Mouse (Mus musculus): ENCODE results near the gene Gjc3. TPM values are rescaled to one million over a fixed set of nuclear protein-coding genes. Genes with fewer than 3 reads are reported as not detected.

Gene Gjc3
- 2.6 and 3.8 TPM in 2 replicates for total RNA-seq (2014; rRNA removed)
- 1.3 and 1.5 TPM in 2 replicates for polyA plus RNA-seq (2015; fragmentation: Nextera tagmentation; extraction: Ambion mirVana)

GRCm38 (mm10) chr5:137962945-137963344 lies at the start of gene Gjc3:
Gjc3 (minus strand) TSS chr5:137963098.
- Histone ChIP-seq H3K4me2 (ENCODE audit: low read depth, low read length, poor library complexity, severe bottlenecking) (no peak within 1 kb of the TSS), H3K9me3 (ENCODE audit: low read length) (no peaks in the 10 kb centered on the region), H3K27me3 (ENCODE audit: insufficient read depth, low read length) (no peaks in the 10 kb centered on the region), H3K9ac (replicated peaks; ENCODE audit: low read length, poor library complexity, severe bottlenecking) (no peak within 1 kb of the TSS), H3K36me3 (ENCODE audit: insufficient read depth, low read length) (no peaks in the 10 kb centered on the region), H3K4me3 (ENCODE audit: low read depth, low read length) (no peak within 1 kb of the TSS), H3K27ac (ENCODE audit: low read depth, low read length) (no peak within 1 kb of the TSS), H3K4me1 (ENCODE audit: insufficient read depth, low read length) (no peaks in the 10 kb centered on the region)
- ATAC-seq (ENCODE audit: low FRiP score) (no peak), DNase-seq (ENCODE audit: low spot score) (peak; percentile 30)
- 67% methylated on average over 8 of the region's 8 CpGs for WGBS
- TF ChIP-seq CTCF (IDR thresholded peaks at IDR 0.05) = no peak

- no peak for TF ChIP-seq CTCF (IDR thresholded peaks at IDR 0.05)
- H3K4me3 ChIP-seq (ENCODE audit: low read depth, low read length) = no peak overlapping the region
Observed at GRCm38 (mm10) chr5:138012382-138012781, 49.5 kb upstream of the Gjc3 start.

GRCm38 (mm10) chr5:138009437-138009836 lies 46.5 kb upstream of the Gjc3 start:
- H3K4me3 ChIP-seq (ENCODE audit: low read depth, low read length) = no peak overlapping the region
- no peak overlapping the region for H3K27ac ChIP-seq (ENCODE audit: low read depth, low read length)
- no peak overlapping the region for H3K4me2 ChIP-seq (ENCODE audit: low read depth, low read length, poor library complexity, severe bottlenecking)
- H3K9me3 ChIP-seq (ENCODE audit: low read length) = no peaks in the 10 kb centered on the region
- H3K36me3 ChIP-seq (ENCODE audit: insufficient read depth, low read length) = no peaks in the 10 kb centered on the region
- no peaks in the 10 kb centered on the region for H3K27me3 ChIP-seq (ENCODE audit: insufficient read depth, low read length)
- no peak overlapping the region for H3K9ac ChIP-seq (replicated peaks; ENCODE audit: low read length, poor library complexity, severe bottlenecking)
- DNase-seq (ENCODE audit: low spot score) (no peak), ATAC-seq (ENCODE audit: low FRiP score) (no peak)
- 91% methylated on average over 5 of the region's 5 CpGs for WGBS
- no peaks in the 10 kb centered on the region for H3K4me1 ChIP-seq (ENCODE audit: insufficient read depth, low read length)
- TF ChIP-seq CTCF (IDR thresholded peaks at IDR 0.05) = no peak

More at GRCm38 (mm10) chr5:138012382-138012781, 49.5 kb upstream of the Gjc3 start:
- no peaks in the 10 kb centered on the region for H3K27me3 ChIP-seq (ENCODE audit: insufficient read depth, low read length)
- ATAC-seq (ENCODE audit: low FRiP score) = no peak
- H3K27ac ChIP-seq (ENCODE audit: low read depth, low read length) = no peak overlapping the region
- no peaks in the 10 kb centered on the region for H3K4me1 ChIP-seq (ENCODE audit: insufficient read depth, low read length)
- no peak overlapping the region for H3K4me2 ChIP-seq (ENCODE audit: low read depth, low read length, poor library complexity, severe bottlenecking)
- H3K9me3 ChIP-seq (ENCODE audit: low read length) = no peaks in the 10 kb centered on the region
- WGBS = 93% methylated on average over 5 of the region's 5 CpGs
- no peak overlapping the region for H3K9ac ChIP-seq (replicated peaks; ENCODE audit: low read length, poor library complexity, severe bottlenecking)
- DNase-seq (ENCODE audit: low spot score) = no peak
- no peaks in the 10 kb centered on the region for H3K36me3 ChIP-seq (ENCODE audit: insufficient read depth, low read length)

GRCm38 (mm10) chr5:137986351-137986750 lies 23.5 kb upstream of the Gjc3 start:
- H3K4me1 ChIP-seq (ENCODE audit: insufficient read depth, low read length) = no peaks in the 10 kb centered on the region
- no peak overlapping the region for H3K27ac ChIP-seq (ENCODE audit: low read depth, low read length)
- H3K4me3 ChIP-seq (ENCODE audit: low read depth, low read length) = no peak overlapping the region
- ATAC-seq (ENCODE audit: low FRiP score) (no peak), DNase-seq (ENCODE audit: low spot score) (no peak)
- H3K36me3 ChIP-seq (ENCODE audit: insufficient read depth, low read length) = no peaks in the 10 kb centered on the region
- TF ChIP-seq CTCF (IDR thresholded peaks at IDR 0.05) = no peak
- H3K27me3 ChIP-seq (ENCODE audit: insufficient read depth, low read length) = no peaks in the 10 kb centered on the region
- no peak overlapping the region for H3K9ac ChIP-seq (replicated peaks; ENCODE audit: low read length, poor library complexity, severe bottlenecking)
- no peaks in the 10 kb centered on the region for H3K9me3 ChIP-seq (ENCODE audit: low read length)
- WGBS = 94% methylated on average over 1 of the region's 1 CpGs
- H3K4me2 ChIP-seq (ENCODE audit: low read depth, low read length, poor library complexity, severe bottlenecking) = no peak overlapping the region

GRCm38 (mm10) chr5:137981300-137981699 lies 18.4 kb upstream of the Gjc3 start, which contains the start of gene Azgp1:
Azgp1 (plus strand) TSS chr5:137981520.
- no peak for TF ChIP-seq CTCF (IDR thresholded peaks at IDR 0.05)
- no peak within 1 kb of the TSS for H3K27ac ChIP-seq (ENCODE audit: low read depth, low read length)
- H3K4me2 ChIP-seq (ENCODE audit: low read depth, low read length, poor library complexity, severe bottlenecking) = no peak within 1 kb of the TSS
- H3K4me1 ChIP-seq (ENCODE audit: insufficient read depth, low read length) = no peaks in the 10 kb centered on the region
- no peak for ATAC-seq (ENCODE audit: low FRiP score)
- no peaks in the 10 kb centered on the region for H3K9me3 ChIP-seq (ENCODE audit: low read length)
- no peaks in the 10 kb centered on the region for H3K36me3 ChIP-seq (ENCODE audit: insufficient read depth, low read length)
- H3K27me3 ChIP-seq (ENCODE audit: insufficient read depth, low read length) = no peaks in the 10 kb centered on the region
- no peak within 1 kb of the TSS for H3K9ac ChIP-seq (replicated peaks; ENCODE audit: low read length, poor library complexity, severe bottlenecking)
- DNase-seq (ENCODE audit: low spot score) = no peak
- WGBS = 82% methylated on average over 4 of the region's 4 CpGs
- no peak within 1 kb of the TSS for H3K4me3 ChIP-seq (ENCODE audit: low read depth, low read length)

GRCm38 (mm10) chr5:137979081-137979480 lies 16.2 kb upstream of the Gjc3 start:
- WGBS = 74% methylated on average over 2 of the region's 2 CpGs
- no peak overlapping the region for H3K27ac ChIP-seq (ENCODE audit: low read depth, low read length)
- no peaks in the 10 kb centered on the region for H3K36me3 ChIP-seq (ENCODE audit: insufficient read depth, low read length)
- no peak overlapping the region for H3K4me3 ChIP-seq (ENCODE audit: low read depth, low read length)
- no peak overlapping the region for H3K4me2 ChIP-seq (ENCODE audit: low read depth, low read length, poor library complexity, severe bottlenecking)
- no peaks in the 10 kb centered on the region for H3K4me1 ChIP-seq (ENCODE audit: insufficient read depth, low read length)
- no peak overlapping the region for H3K9ac ChIP-seq (replicated peaks; ENCODE audit: low read length, poor library complexity, severe bottlenecking)
- no peaks in the 10 kb centered on the region for H3K9me3 ChIP-seq (ENCODE audit: low read length)
- no peak for TF ChIP-seq CTCF (IDR thresholded peaks at IDR 0.05)
- ATAC-seq (ENCODE audit: low FRiP score) (no peak), DNase-seq (ENCODE audit: low spot score) (no peak)
- no peaks in the 10 kb centered on the region for H3K27me3 ChIP-seq (ENCODE audit: insufficient read depth, low read length)
